Mouse (Mus musculus) lung, embryonic 14.5 days (tissue): ENCODE measurements around the gene Fbxw2. TPM values are rescaled to one million over a fixed set of nuclear protein-coding genes. Genes with fewer than 3 reads are reported as not detected.
A peak's percentile ranks its signal among the peaks of the same experiment; 100 is the strongest.
"Not testable (repeated sequence)": the region's sequence is repeated elsewhere in the genome, so short reads cannot be mapped to it uniquely, and the experiment has no call there.

Experiments
- ATAC-seq: fragments of 200-750 bp; cut with Nextera tagmentation; 2 replicates; pipeline ENCODE4 v1.8.0; 2017; ENCODE audit warnings: mild to moderate bottlenecking, moderate TSS enrichment, moderate library complexity; ENCODE audit not compliant: insufficient read depth
- DNase-seq: peaks from one replicate; pipeline ENCODE4 v3.0.0-alpha.2; 2015
- H3K27ac ChIP-seq: fragments of 300-500 bp; sonication (generic); 2 replicates; pipeline ENCODE4 v1.5.1; 2014; ENCODE audit warnings: low read depth, mild to moderate bottlenecking, moderate library complexity
- H3K27me3 ChIP-seq: fragments of 300-500 bp; sonication (generic); 2 replicates; pipeline ENCODE4 v1.6.1; 2014; ENCODE audit warnings: low read length, control low read depth; ENCODE audit not compliant: insufficient read depth
- H3K36me3 ChIP-seq: fragments of 300-500 bp; sonication (generic); 2 replicates; pipeline ENCODE4 v1.6.1; 2014; ENCODE audit warnings: control low read depth; ENCODE audit not compliant: insufficient read depth
- H3K4me1 ChIP-seq: fragments of 300-500 bp; sonication (generic); 2 replicates; pipeline ENCODE4 v1.6.1; 2014; ENCODE audit warnings: antibody characterized with exemption, control low read depth; ENCODE audit not compliant: insufficient read depth
- H3K4me2 ChIP-seq: fragments of 300-500 bp; sonication (generic); 2 replicates; pipeline ENCODE4 v1.6.1; 2014; ENCODE audit warnings: mild to moderate bottlenecking
- H3K4me3 ChIP-seq: fragments of 300-500 bp; sonication (generic); 2 replicates; pipeline ENCODE4 v1.5.1; 2014; ENCODE audit warnings: low read depth, low read length
- H3K9ac ChIP-seq: fragments of 300-500 bp; sonication (generic); 2 replicates; pipeline ENCODE4 v1.6.1; 2014
- H3K9me3 ChIP-seq: fragments of 300-500 bp; sonication (generic); 2 replicates; pipeline ENCODE4 v1.6.1; 2016; ENCODE audit warnings: low read depth, low read length, control low read depth
- CTCF ChIP-seq: IDR thresholded peaks from 2 replicates; pipeline ENCODE4 v1.5.1; 2016; ENCODE audit warnings: antibody characterized with exemption, low read depth
- WGBS: fragments of 180-500 bp; shearing (Covaris S2); extraction: QIAGEN DNeasy Blood & Tissue Kit; methylation state at CpG from one replicate; pipeline ENCODE4 v1.1.7; 2014; 5-methylcytosine and 5-hydroxymethylcytosine counted together
- polyA plus RNA-seq: library from polyadenylated mRNA; unstranded; fragments of >200 nt; fragmentation: Nextera tagmentation; extraction: Ambion mirVana; gene quantifications from 2 replicates; pipeline ENCODE4 v1.2.1, GENCODE M21; 2014

Fbxw2 gene
- polyA plus RNA-seq, 1 experiment from 2014 or later: 77.5 TPM

- ATAC-seq: no peak
- WGBS: 64% methylated on average over 2 of the region's 2 CpGs
- no peaks in the 10 kb centered on the region for H3K4me1 ChIP-seq
- no peak overlapping the region for H3K4me3 ChIP-seq
- no peaks in the 10 kb centered on the region for H3K36me3 ChIP-seq
- no peak overlapping the region for H3K9ac ChIP-seq
- H3K27ac ChIP-seq: no peak overlapping the region
- TF ChIP-seq CTCF: no peak
- H3K9me3 ChIP-seq: no peaks in the 10 kb centered on the region
- H3K4me2 ChIP-seq: no peak overlapping the region
- H3K27me3 ChIP-seq: no peaks in the 10 kb centered on the region
- DNase-seq: no peak
These were observed 63.9 kb downstream of the Fbxw2 start for GRCm38 (mm10) chr2:34762174-34762573.

- not testable (repeated sequence) for H3K27ac ChIP-seq, H3K36me3 ChIP-seq, H3K9ac ChIP-seq, H3K4me2 ChIP-seq, H3K4me3 ChIP-seq, H3K4me1 ChIP-seq, H3K27me3 ChIP-seq, ATAC-seq, DNase-seq, H3K9me3 ChIP-seq
- WGBS: 88% methylated on average over 5 of the region's 5 CpGs
These were observed 64.8 kb downstream of the Fbxw2 start for GRCm38 (mm10) chr2:34761272-34761671.

GRCm38 (mm10) chr2:34757341-34757740 lies 68.8 kb downstream of the Fbxw2 start:
- DNase-seq: no peak
- Histone ChIP-seq H3K4me2 (no peak overlapping the region), H3K4me3 (no peak overlapping the region), H3K27me3 (no peaks in the 10 kb centered on the region), H3K27ac (no peak overlapping the region), H3K4me1 (no peaks in the 10 kb centered on the region), H3K9me3 (no peaks in the 10 kb centered on the region), H3K9ac (no peak overlapping the region), H3K36me3 (no peaks in the 10 kb centered on the region)
- TF ChIP-seq CTCF: no peak
- 61% methylated on average over 1 of the region's 1 CpGs for WGBS
- ATAC-seq: no peak

- DNase-seq (peak; percentile 62), ATAC-seq (0 out of 2 replicates have a peak, but pooled peaks have one; percentile 38)
- under 1% methylated on average over 14 of the region's 14 CpGs for WGBS
- no peak for TF ChIP-seq CTCF
- Histone ChIP-seq H3K4me1 (no peaks in the 10 kb centered on the region), H3K27me3 (no peaks in the 10 kb centered on the region), H3K4me3 (peak within 1 kb of the TSS; percentile 93), H3K9me3 (no peaks in the 10 kb centered on the region), H3K27ac (peak within 1 kb of the TSS; percentile 94), H3K4me2 (peak within 1 kb of the TSS; percentile 75), H3K9ac (peak within 1 kb of the TSS; percentile 93), H3K36me3 (no peaks in the 10 kb centered on the region)
These were observed 71.4 kb downstream of the Fbxw2 start, which contains the start of gene Gapvd1 for GRCm38 (mm10) chr2:34754551-34755358. TSS of gene Gapvd1 (minus strand) at chr2:34755232.

Other genes starting within 250 kb of the Fbxw2 start
- gene Gapvd1, start 71.1 kb downstream of the Fbxw2 start, polyA plus RNA-seq: 84.4 and 91.7 TPM in 2 replicates
- 981 and 1,088 TPM in 2 replicates for gene Hspa5, start 54.3 kb downstream of the Fbxw2 start, polyA plus RNA-seq
- gene Rabepk, start 26.4 kb downstream of the Fbxw2 start, polyA plus RNA-seq: 39.6 and 45.0 TPM in 2 replicates
- gene Gm34653, start 6.7 kb upstream of the Fbxw2 start, polyA plus RNA-seq: not detected in 2 replicates
- gene Cutal, start 48.1 kb upstream of the Fbxw2 start, polyA plus RNA-seq: 0.57 and 0.64 TPM in 2 replicates
- 117 and 121 TPM in 2 replicates for gene Psmd5, start 48.7 kb upstream of the Fbxw2 start, polyA plus RNA-seq
- gene Phf19, start 87.7 kb upstream of the Fbxw2 start, polyA plus RNA-seq: 3.3 and 4.9 TPM in 2 replicates
- 0.79 and 1.4 TPM in 2 replicates for gene Traf1, start 135.5 kb upstream of the Fbxw2 start, polyA plus RNA-seq
- 0.49 and 1.5 TPM in 2 replicates for gene Hc, start 235.1 kb upstream of the Fbxw2 start, polyA plus RNA-seq